Mouse (Mus musculus) layer of hippocampus, postnatal 25 days (tissue): ENCODE data around the gene Sh3kbp1. TPM values are rescaled to one million over a fixed set of nuclear protein-coding genes. Genes with fewer than 3 reads are reported as not detected.
A peak's percentile ranks its signal among the peaks of the same experiment; 100 is the strongest.
"Not testable (repeated sequence)": the region's sequence is repeated elsewhere in the genome, so short reads cannot be mapped to it uniquely, and the experiment has no call there.

ENCODE experiments used
- DNase-seq, 2 experiments: peaks; one replicate each; pipeline ENCODE4 v3.0.0; 2022; ENCODE audit warnings: mixed read lengths in 2 of 2, low spot score in 1 of 2; ENCODE audit errors: extremely low spot score in 1 of 2
- total RNA-seq, 2 experiments: library from RNA; stranded (reverse); gene quantifications; 2 replicates each; pipeline ENCODE4 v1.2.3; 2021

The Sh3kbp1 gene
- 10 to 100 TPM; 37.0 to 39.4 TPM for total RNA-seq

DNA sequence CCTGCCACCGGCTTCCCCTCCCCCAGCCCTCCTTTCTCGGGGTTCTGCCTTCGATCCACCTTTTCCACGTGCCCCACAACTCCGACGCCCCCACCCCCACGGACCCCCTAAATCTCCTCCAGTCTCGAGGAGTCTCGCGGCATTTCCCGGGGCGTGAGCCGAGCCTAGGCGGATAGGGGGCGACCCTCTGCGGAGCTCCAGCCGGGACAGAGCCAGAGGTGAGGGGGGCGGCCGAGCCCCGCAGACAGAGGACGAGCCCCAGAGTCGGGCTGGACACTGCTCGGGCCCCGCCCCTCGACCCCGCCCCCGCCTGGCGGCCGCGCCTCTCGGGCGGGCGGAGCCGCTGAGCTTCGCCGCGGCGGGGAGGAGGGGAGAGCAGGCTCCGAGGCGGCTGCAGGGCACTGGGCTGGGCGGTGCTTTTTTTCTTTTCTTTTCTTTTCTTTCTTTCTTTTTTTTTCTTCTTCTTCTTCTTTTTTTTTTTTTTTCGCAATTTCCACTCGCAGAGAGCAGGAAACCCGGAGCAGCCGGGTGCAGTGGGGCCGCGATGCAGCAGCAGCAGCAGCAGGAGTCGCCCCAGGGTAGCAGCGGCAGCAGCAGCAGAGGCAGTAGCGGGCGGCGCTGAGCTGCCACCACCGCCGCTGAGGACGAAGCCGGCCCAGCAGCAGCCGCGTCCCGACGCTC is at the start of gene Sh3kbp1:
TSS of gene Sh3kbp1 (plus strand) at position 366 of the 681 bp plus-strand sequence.
- peak; percentile 31 to 33 for DNase-seq

- not testable (repeated sequence) for DNase-seq
Measured at GRCm38 (mm10) chrX:159584738-159585137, 42.3 kb upstream of the Sh3kbp1 start.

DNA sequence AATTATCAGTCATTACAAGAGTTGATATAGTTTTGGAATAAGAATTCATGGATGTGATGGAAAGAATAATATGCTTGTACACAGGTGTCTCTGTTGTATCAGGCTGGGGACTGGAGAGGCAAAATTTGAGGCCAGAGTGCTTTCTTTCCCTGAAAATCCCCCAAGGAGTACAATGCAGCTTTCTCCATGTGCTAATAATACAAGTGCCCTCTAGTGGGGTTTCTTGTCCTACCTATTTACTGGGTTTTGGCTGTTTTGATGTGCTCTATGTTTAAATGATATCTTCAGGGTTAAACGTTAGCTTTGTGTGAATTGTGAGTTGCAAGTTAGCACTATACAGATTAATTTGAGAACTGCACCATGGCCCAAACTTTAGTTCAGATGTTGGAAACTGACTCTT is 35.4 kb upstream of the Sh3kbp1 start:
- DNase-seq, result no peak

- no peak for DNase-seq
Measured at GRCm38 (mm10) chrX:159597502-159597901, 29.6 kb upstream of the Sh3kbp1 start.

- DNase-seq, result no peak
Measured at GRCm38 (mm10) chrX:159604832-159605231, 22.2 kb upstream of the Sh3kbp1 start.

GRCm38 (mm10) chrX:159606936-159607335 is 20.1 kb upstream of the Sh3kbp1 start:
- peak in 1 of 2 experiments; percentile 24 for DNase-seq

GRCm38 (mm10) chrX:159626208-159626906 is 715 bp upstream of the Sh3kbp1 start:
- peak in 1 of 2 experiments; percentile 5 for DNase-seq

DNA sequence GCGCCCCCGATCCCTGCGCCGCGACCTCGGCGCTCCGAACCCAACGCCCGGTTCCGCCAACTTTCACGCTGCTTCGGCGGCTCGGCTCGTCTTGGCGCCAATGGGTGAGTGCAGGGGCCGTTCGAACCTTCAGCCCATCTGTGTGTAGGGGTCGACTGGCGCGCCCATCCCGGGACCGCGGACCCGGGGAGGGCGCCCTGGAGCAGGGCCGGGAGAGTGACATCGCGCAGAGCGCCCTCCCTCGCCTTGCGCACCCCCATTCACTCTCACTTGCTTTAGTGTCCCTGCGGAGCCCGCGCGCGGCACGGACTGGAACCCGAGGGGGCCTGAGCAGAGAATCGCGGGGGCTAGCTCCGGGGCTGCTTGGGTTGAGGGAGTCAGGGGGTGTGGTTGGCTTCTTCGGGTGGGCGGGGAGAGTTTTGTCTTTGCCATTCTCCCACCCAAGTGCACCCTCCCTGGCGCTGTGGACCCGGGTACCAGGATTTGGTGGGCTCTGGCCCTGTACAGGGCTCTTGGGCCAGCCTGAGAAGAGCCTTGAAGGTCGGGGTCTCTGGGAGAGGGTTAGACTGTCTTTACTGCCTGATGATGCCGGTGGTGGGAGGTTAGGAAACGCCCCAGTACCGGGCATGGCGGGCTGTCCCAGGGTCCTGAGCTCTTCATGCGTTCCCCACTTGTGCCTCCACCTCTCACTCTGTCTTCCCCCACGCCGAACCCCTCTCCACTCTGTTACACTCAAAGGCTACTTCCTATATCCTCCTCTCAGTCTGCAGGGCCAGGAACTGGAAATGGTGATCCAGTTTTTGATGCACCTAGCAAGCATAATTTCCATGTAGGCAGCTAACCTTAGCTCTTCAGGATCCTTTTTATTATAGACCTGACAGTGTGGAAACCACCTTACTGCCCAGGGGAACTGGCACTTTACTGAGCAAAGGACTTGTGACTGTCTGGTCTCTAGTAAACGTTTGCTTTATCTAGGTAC is 805 bp downstream of the Sh3kbp1 start:
- DNase-seq, result peak; percentile 10 to 27

DNA sequence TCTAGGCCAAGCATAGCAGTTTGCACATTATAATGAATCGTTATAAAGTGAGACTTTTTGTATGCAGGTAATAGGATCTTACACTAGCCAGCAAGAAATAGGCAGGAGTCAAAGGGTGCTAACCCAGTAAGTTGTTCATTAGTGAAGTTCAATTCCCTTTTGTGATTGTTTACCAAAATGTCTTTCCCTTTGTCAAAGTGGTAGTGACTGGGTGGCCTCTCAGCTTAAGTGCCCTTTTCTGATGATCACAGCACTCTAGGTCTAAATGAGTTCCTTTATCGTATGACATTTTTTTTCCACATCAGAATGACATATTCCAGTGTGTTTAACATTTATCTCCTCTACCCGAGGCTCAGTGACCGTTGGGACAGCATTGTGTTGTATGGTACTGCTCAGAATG is 1.6 kb downstream of the Sh3kbp1 start:
- DNase-seq, result no peak

- no peak for DNase-seq
Measured at GRCm38 (mm10) chrX:159629203-159629602, 2.1 kb downstream of the Sh3kbp1 start.

- no peak for DNase-seq
Measured at GRCm38 (mm10) chrX:159638500-159639227, 11.6 kb downstream of the Sh3kbp1 start.

DNA sequence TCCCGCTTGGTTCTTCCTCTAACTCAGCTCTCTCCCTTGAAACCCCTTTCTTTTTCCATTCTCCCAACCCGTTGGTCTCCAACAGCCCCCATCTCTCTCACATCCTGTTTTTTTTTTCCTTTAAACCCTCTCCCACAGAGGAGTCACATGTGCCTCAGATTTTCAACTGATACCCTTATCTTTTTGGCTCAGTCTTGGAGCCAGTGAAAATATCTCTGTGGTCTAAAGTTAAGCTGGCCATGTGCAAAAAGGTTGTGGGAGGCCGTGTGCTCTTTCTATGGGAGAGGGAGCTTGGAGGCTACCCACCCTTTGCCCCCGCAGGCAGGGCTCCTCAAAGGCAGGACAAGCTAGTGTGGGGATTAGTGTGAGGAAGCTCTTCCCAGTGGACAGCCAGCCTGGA is 12.9 kb downstream of the Sh3kbp1 start:
- no peak for DNase-seq

DNA sequence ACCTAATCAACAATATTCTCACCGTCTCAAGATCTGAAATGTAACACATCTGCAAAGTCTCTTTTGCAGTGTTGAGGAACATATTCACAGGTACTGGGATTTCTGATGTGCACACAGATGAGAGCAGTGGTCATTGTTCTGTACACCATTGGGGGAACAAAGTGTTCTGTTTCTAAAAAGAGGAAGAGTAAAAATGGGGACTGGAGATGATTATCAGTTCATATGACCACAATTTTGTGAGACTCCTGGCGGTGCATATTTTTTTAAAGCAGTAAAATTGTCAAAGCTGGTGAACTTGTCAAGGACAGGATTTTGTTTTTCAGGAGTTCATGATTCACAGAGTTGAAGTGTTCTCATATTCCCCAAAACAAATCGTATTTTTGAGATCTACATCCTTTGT is 18.2 kb downstream of the Sh3kbp1 start:
- DNase-seq, result no peak

- no peak for DNase-seq
Measured at GRCm38 (mm10) chrX:159647564-159647963, 20.5 kb downstream of the Sh3kbp1 start.

GRCm38 (mm10) chrX:159648598-159648997 is 21.5 kb downstream of the Sh3kbp1 start:
- no peak for DNase-seq

GRCm38 (mm10) chrX:159650130-159650678 is 23.1 kb downstream of the Sh3kbp1 start:
- DNase-seq, result no peak

DNA sequence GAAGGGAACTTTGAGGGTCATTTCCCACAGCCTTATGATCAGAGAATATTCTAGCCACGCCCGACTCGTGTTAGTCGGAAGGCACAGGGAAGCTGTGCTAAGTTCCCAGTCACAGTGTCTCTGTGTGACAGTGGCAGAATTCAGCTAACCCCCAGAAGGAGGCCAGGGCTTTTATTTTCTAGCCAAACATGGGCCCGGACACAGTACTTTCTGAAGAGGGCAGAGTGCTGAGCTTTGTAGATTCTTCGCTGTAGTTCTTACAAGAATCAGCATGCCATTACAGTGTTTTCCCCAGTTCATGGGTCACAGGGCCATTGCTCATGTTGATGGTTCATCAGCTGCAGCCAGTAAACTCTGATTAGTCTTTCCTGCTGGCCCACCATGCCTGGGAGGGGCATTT is 23.7 kb downstream of the Sh3kbp1 start:
- DNase-seq, result no peak

GRCm38 (mm10) chrX:159671388-159671787 is 44.3 kb downstream of the Sh3kbp1 start:
- no peak for DNase-seq

GRCm38 (mm10) chrX:159672466-159672865 is 45.4 kb downstream of the Sh3kbp1 start:
- no peak for DNase-seq

GRCm38 (mm10) chrX:159676242-159676641 is 49.2 kb downstream of the Sh3kbp1 start:
- DNase-seq, result no peak
